Mouse (Mus musculus) v-Abl transformed pro-B cells (cell line): ENCODE results near the gene Cbx5.

Source experiments
- in situ Hi-C, 2 experiments: fragments of 400-800 bp; cut with MboI; formaldehyde crosslinking; loops; one replicate each; pipeline ENCODE4 v1.15.1; 2025; ENCODE audit not compliant: unreplicated experiment in 2 of 2

Cbx5 gene

DNA sequence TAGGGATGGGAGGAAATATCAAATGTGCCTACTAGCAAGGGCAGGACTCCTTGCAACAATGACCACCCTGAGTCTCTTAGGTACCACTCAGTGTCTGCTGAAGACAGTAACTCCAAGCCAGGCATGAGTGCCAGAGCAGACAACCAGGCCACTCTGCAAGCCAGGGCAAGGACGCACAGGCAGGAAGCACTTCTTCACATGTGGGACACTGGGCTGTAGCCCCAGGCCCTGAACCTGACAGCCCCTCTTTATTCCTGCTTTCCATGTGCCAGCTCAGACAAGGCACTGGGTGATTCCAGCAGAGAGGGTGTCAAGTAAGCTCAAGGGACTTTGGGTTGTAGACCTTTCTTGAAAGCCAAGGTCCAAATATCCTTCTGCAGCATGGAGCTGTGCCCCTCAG, 60.8 kb downstream of the Cbx5 start:
- in situ Hi-C loops: loop anchor here in 1 of 2 experiments (10.0 kb wide), 1 partner anchor 414 kb away; no protein-coding TSS in a partner anchor

DNA sequence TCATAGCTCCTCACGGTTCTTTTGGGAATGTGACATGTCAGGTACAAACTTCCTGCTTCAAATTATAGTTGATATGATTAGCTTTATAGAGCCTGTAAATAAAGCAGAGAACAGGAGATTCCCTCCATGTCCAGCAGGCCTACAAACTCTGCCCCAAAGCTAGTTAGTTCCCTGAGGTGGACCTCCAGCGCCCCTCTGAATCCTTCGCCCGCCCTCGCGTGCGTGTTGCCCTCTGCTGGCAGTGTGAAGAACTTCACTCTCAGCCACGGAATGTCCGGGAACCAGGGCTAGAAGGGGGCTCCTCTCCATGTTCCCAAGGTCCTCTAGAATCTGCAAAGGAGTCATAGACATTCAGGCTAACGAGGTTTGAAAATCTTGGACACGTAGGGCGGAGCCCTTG, 61.5 kb downstream of the Cbx5 start:
- in situ Hi-C loops: loop anchor here in 1 of 2 experiments (10.0 kb wide), 1 partner anchor 413 kb away; no protein-coding TSS in a partner anchor

GRCm38 (mm10) chr15:103177611-103178041, 62.0 kb downstream of the Cbx5 start:
- in situ Hi-C loops: loop anchor here in 1 of 2 experiments (10.0 kb wide), 1 partner anchor 413 kb away; no protein-coding TSS in a partner anchor

DNA sequence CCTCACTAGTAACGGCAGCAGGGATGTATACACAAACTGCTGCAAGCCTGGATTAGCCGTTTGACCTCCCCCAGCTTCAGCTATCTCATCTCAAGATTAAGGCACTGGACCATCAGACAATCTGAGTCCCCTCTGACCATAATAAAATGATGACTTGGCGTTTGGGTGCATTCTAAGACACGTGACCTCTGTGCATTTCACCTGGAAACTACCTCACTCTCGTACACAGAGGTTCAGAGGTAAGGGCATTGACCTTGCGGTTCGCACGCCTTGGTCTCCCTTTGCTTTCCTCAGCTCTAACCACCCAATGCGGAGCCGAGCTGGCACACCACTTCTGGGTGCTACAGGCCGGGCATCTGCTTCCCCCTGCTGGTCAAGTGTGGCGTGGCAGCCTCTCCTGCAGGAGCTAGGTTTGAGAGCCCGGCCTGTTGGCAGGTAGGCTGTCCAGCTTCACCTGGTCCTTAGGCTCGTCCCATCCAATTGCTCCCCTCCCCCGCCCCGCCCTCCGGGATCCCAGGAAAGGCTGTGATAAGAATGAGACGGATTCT, 62.7 kb downstream of the Cbx5 start:
- in situ Hi-C loops: loop anchor here in 1 of 2 experiments (10.0 kb wide), 1 partner anchor 412 kb away; no protein-coding TSS in a partner anchor

GRCm38 (mm10) chr15:103173251-103173650, 66.4 kb downstream of the Cbx5 start:
- in situ Hi-C loops: loop anchor here (5.0 to 10.0 kb wide), 3 partner anchors 161 to 408 kb away; no protein-coding TSS in a partner anchor

DNA sequence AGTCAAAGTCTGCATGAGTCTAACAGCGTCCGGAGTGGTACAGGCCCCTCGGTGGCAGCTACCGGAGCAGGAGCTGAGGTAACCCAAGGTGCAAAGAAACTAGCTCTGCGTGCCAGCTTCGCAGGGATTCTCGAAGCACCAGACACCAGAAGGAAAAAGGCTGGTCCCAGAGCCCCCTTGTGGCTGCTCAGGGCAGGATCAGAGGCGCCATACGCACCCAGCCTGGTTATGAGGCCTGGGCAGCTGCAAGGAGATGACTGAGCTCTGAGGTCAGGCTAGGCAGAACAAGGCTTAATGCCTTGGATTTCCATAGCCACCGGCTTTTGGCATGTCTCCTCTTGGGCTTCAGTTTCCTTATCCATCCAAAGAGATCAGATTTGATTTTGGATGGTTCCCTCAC, 67.1 kb downstream of the Cbx5 start:
- in situ Hi-C loops: loop anchor here (5.0 to 10.0 kb wide), 3 partner anchors 160 to 408 kb away; no protein-coding TSS in a partner anchor

DNA sequence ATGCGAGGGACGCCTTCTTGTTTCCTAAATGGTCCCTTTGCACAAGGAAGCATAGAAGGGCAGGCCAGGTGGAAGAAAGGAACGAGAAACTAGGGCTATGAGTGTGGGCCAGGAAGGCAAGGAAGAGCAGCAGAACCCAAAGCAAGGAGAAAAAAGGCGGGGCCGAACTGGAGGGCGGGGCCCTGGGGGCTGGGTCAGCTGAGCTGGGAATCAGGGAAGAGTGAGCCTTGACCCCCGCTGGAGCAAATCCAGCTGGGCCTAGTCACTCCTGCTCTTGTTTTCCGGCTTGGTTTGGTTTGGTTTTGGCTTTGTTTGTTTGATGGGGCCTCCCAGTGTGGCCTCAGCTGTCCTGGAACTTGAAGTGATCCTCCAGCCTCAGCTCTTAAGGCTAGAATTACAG, 68.3 kb downstream of the Cbx5 start:
- in situ Hi-C loops: loop anchor here (5.0 to 10.0 kb wide), 3 partner anchors 159 to 406 kb away; no protein-coding TSS in a partner anchor

DNA sequence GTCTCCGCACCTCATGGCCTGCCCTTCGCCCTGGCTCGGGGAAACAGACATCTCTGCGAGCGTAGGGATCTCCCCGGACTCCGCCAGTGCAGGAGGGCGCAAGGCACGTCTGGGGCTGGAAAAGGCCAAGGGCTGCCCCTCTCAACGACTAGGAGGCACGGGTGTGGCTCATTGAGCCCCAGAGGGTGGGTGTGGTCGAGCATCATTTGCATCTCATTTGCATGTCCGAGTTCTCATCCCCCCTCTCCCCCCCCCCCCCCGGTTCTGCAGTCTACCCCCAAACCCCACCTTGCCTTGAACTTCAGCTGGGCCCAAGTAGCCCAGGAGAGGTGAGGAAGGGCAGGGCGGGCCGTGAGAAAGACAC, 69.3 kb downstream of the Cbx5 start:
- in situ Hi-C loops: loop anchor here (5.0 to 10.0 kb wide), 3 partner anchors 158 to 405 kb away; no protein-coding TSS in a partner anchor

DNA sequence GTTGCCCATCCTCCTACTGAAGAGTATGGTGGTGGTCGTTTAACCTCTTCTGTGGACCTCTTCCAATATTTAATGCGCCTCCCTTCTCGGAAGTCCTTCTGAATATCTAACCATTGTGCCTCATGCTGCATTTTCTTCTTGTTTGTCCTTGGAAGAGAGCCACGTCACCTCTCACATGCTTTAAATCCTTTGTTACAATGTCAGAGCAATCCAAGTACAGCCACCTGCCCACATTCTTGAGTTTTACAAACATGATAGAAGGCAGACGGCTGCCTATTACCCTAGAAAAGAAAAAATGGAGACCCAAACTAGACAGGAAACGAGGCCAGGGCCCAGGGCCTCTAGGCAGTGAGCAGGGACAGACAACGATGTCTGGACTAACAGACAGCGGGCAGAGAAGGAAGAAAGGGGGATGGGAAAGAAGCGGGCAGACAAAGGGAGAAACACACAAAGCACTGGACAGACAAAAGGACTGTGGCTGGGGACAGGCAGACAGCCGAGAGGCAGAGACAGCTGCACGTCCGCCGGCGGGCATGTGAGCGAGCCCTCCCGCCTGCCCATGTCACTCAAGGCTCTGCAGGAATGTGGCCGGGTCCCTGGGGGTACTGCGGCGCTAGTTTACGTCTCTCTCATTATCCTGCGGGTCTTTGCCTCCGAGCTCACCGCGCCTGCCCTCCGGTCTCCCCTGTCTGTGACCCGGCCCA, 69.9 kb downstream of the Cbx5 start:
- in situ Hi-C loops: loop anchor here (5.0 to 10.0 kb wide), 3 partner anchors 157 to 405 kb away; no protein-coding TSS in a partner anchor

DNA sequence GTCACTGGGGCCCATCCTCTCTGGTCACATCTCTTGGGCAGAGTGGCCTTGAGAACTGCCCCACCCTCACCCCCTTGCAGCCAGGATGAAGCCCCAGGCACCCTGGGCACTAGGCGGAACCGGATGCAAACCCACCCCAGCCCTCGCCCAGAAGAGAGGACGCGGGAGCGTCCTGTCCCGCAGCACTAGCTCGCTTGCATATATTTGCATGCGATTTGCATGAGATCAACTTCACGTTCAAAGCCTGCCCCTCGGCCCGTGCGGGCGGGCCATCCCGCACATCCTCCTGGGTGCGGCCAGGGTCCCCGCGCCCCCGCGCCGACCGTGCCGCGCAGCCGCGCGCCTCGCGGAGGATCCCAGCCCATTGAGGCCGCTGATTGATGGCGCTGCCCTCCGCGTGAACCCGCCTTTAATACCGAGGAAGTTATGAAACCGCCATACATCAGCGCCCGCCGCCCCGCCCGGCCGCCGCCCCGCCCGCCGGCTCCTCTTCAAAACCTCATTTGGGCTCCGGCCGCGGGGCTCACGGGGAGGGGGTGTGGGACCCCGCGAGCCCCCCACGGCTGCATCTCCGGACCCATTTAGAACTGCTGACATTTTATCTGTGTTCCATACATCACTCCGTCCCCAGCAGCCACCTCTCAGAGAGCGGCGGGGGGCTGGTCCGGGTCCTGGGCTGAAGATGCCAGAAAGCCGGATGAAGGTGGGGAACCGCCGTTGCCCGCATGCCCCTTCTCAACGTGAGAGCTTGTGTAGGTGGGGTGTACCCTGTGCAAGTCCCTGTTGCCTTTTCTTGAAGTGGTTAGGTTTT, 70.6 kb downstream of the Cbx5 start:
- in situ Hi-C loops: no loop called here

GRCm38 (mm10) chr15:103167786-103168185, 71.8 kb downstream of the Cbx5 start:
- in situ Hi-C loops: no loop called here

DNA sequence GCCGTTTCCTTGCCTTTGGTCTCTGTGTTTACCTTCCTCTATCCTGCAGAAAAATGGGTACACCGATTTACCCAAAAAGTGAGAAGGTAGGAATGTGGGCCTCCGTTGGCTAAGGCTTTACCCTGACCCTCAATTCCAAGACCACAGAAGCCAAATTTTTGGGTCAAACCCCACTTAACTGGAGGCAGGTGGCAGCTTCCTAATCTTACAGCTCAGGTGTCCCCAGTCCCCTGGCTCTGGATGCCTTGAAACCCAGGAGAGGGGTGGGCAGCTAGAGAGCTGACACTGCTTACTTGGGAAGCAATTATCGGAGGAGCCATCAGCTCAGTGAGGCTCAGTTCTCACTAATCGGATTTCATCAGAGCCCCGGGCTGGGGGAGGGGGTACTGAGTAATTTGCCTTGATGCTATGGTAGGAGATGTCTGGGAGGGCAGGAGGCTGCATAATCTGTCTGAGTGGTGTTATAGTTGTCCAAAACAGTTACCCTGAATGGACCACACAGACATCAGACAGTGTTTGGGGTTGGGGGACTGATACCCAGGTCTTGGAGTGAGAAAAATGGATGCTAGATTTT, 72.5 kb downstream of the Cbx5 start, which contains the start of gene Smug1:
Smug1 (minus strand) TSS at position 51 of the 574 bp plus-strand sequence.
- in situ Hi-C loops: no loop called here

GRCm38 (mm10) chr15:103165924-103166323, 73.7 kb downstream of the Cbx5 start:
- in situ Hi-C loops: no loop called here

DNA sequence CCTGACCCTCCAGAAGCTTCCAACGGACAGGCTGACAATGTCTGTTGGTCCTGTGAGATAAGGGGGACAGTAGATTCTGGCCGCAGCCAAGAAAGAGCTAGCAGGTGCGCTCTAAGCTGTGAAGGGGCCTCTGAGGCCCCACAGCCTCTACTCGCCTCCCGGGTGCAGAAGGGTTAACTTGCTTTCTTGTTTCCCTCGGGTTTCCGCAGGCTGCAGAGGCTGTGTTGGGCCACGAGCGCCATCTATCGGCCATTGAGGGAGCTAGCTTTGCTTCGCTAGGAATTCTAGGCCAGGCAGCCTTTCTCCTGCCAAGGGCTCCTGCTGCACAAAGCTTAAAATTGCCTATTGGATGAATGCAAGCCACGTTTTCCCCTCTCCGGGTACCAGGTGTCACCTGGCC, 74.2 kb downstream of the Cbx5 start:
- in situ Hi-C loops: no loop called here

DNA sequence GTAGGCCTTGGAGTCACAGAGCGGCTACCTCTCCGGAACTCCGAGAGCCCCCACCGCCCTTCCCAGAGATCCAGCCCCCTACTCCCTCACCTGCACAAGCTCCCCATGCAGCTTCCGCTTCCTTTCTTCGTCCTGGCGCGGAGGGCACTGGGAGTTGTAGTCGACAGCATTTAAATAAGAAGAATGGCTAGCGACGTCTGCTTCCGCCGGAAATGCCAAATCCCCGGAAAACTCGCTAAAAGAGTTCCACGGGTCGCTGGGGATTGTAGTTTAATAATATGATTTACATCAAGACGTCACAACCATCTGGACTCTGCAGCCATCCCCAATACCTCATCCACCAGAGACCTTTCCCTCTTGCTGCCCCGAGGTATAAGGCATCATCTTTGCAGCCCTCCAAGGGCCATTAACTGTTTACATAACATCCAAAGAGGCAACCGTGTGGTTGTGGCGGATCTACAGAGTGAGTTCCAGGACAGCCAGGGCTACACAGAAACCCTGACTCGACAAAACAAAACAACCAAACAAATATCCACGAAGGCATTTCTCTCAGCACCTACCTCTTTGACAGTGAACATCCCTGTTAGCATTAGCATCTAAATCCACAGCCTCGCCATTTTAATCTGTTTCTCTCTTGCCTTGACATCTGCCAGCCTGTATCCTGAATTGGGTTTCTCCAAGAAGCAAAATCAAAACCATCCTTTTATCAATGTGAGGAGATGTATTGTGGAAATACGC, 76.3 kb downstream of the Cbx5 start:
- in situ Hi-C loops: no loop called here

DNA sequence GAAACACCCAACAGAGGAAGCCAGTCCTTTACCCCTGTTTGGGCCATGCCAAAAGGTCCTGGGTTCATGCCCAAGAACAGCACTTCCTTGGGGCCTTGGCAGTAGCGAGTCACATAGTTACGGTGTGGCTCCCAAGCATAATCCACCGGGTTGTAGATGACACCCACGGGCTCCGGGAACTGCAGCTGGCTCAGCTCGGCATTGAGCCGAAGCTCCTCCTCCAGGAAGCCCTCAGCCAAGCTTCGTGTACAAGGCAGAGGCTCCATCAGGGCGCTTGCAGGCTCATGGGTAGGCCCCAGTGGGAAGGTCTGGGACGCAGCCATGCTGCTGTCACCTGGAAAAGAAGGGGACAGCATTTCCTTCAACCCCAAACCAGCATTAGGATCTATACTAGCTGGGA, 82.0 kb downstream of the Cbx5 start:
- in situ Hi-C loops: no loop called here

DNA sequence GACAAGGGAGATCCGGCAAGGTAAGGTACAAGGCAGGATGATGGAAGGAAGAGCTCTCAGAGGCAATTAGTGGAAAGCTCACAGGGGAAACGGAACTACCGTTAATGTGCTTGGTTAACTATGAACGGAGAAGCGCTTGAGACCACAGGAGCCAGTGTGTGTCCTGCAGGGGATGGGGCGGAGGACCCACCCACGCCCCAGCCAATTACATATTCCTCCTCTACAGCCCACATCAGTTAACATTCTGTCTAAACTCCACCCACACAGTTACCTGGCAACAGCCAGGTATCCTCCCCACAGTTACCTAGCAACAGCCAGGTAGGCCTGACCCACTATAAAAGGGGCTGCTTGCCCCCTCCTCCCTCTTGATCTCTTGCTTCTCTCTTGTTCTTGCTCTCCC, 82.7 kb downstream of the Cbx5 start:
- in situ Hi-C loops: no loop called here

DNA sequence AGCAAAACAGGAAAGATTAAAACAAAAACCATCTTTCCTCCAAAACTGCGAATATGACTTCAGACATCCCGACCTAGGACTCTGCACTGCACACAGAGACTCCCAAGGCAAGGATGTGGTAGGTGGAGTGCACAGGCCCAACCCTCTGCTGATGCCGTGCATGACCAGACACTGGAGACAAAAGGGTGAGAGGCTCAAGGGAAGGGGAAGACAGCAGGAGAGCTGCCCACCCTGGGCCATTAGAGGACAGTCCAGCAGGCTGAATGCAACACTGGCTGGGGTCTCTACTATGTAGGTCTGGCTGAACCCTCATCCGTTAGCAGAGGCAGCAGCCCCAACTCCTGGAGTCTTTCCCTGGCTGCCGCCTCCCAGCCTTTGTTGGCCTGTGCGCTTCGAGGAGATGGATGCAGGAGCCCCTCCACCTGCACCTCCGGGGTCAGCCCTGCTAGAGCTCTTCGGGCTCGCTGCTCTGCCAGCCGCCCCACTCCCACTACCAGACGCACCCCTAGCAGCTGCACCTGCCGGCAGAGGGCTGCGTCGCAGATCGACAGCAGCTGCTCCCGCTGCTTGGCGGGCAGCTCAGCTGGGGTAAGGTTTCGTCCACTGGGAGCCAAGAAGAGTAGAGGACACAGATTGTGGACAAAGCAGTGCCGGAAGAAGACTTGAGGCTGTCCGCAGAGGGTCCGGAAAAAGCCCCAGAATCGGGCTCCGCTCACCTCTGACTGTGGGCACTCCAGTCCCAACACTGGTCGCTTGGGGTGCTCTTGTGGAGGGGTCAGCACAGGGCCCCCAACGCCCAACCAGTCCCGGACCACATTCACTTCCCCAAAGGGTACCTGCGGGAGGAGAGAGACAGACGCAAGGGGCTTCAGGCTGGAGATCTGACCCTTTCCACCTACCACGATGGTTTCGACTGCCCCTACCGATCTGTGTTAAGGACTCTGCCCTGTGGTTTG, 84.0 kb downstream of the Cbx5 start:
- in situ Hi-C loops: no loop called here
